Mouse (Mus musculus): Measurements from ENCODE around the gene Rad54l2.
A peak's percentile ranks its signal among the peaks of the same experiment; 100 is the strongest.

- TF ChIP-seq POLR2A (IDR thresholded peaks at IDR 0.05; ENCODE audit: borderline replicate concordance, insufficient read depth, low read length): peak; percentile 55; the same call in 1 of the 2 replicates
- no peak for TF ChIP-seq CTCF (IDR thresholded peaks at IDR 0.05; ENCODE audit: borderline replicate concordance, insufficient read depth, low read depth, low read length)
Observed at GRCm38 (mm10) chr9:106788812-106789321, at the start of gene Rad54l2.
